In the genomic region with DNA sequence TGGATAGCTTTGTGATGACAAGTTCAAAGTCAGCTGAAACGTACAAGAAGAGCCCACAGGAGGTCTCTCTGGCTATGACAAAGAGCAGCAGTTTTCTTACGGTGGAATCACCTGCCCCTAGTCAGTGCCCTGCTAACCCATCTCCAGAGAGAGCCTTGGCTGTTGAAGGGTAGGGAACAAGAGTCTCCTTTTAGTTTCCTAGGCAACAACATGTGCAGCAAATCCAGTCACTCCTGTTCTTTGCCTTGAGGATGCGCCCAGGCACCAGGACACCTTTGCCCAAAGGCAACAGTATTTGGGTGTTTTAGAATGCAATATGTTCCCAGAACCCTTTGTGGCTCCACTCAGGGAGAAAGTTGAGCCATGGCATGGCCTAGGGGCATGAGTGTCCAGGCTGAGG, we compare ENCODE assay signal across 25 mouse cellular contexts. TPM values are rescaled to one million over a fixed set of nuclear protein-coding genes. Genes with fewer than 3 reads are reported as not detected.
"Had no signal": no experiment of that assay in that cellular context is flagged by ENCODE, and none has a peak within 500 bp of the region (broad histone marks: within the 10 kb centered on the region; RNA-seq: fewer than 3 reads in every experiment).

No protein-coding gene starts in this region.

- H3K36me3 ChIP-seq: intestine, embryonic 15.5 days; limb, embryonic 10.5 days; liver, embryonic 13.5 days; liver, embryonic 15.5 days had no signal

- H3K4me3 ChIP-seq: gastrocnemius, adult 2 months; hindbrain, embryonic 10.5 days; hindbrain, embryonic 12.5 days; intestine, embryonic 15.5 days; layer of hippocampus, adult 2 months; left cerebral cortex, adult 2 months; limb, embryonic 10.5 days; limb, embryonic 12.5 days; liver, embryonic 13.5 days; liver, embryonic 15.5 days had no signal

- ATAC-seq: hindbrain, embryonic 16.5 days; inflammation-experienced regulatory T-cells, adult 6 months; intestine, embryonic 15.5 days; intestine, postnatal 0 days had no signal

- H3K9me3 ChIP-seq: hindbrain, embryonic 10.5 days; hindbrain, embryonic 12.5 days; intestine, embryonic 15.5 days; limb, embryonic 10.5 days; limb, embryonic 12.5 days; liver, embryonic 13.5 days; liver, embryonic 15.5 days had no signal

- H3K4me1 ChIP-seq: limb, embryonic 10.5 days; limb, embryonic 12.5 days had no signal

- H3K9ac ChIP-seq: hindbrain, embryonic 12.5 days; hindbrain, embryonic 14.5 days; intestine, embryonic 15.5 days; limb, embryonic 12.5 days; liver, embryonic 13.5 days; liver, embryonic 15.5 days had no signal

- H3K27me3 ChIP-seq: hindbrain, embryonic 12.5 days; intestine, embryonic 15.5 days; liver, embryonic 13.5 days; liver, embryonic 15.5 days had no signal

- H3K4me2 ChIP-seq: heart, embryonic 11.5 days; hindbrain, embryonic 12.5 days; hindbrain, embryonic 14.5 days; intestine, embryonic 15.5 days; limb, embryonic 12.5 days; liver, embryonic 13.5 days; liver, embryonic 15.5 days had no signal

- H3K27ac ChIP-seq: gastrocnemius, adult 2 months; hindbrain, embryonic 10.5 days; hindbrain, embryonic 12.5 days; hindbrain, embryonic 14.5 days; intestine, embryonic 15.5 days; layer of hippocampus, adult 2 months; left cerebral cortex, adult 2 months; limb, embryonic 10.5 days; limb, embryonic 12.5 days; liver, embryonic 13.5 days; liver, embryonic 15.5 days had no signal

- DNase-seq: gastrocnemius, adult 2 months; gastrocnemius, postnatal 10 days; gastrocnemius, postnatal 25 days; heart, postnatal 10 days; heart, postnatal 4 days; kidney, adult 18-20 months; kidney, adult 8-10 months; kidney, postnatal 10 days; kidney, postnatal 25 days; kidney, postnatal 4 days; liver, embryonic 13.5 days had no signal

RNA-seq across cellular contexts. Expression of gene Usp35, which starts 16.5 kb away (rescaled TPM):
- total RNA-seq: granulocyte monocyte progenitor cell, adult 5-6 weeks had no signal
